ENCODE assay signal across 11 mouse cellular contexts in genomic region chr1:138275859-138276258, GRCm38 (mm10). TPM values are rescaled to one million over a fixed set of nuclear protein-coding genes. Genes with fewer than 3 reads are reported as not detected.
DNase-seq lines count a peak whose midpoint lies in the region; ATAC-seq and TF ChIP-seq lines count a peak whose summit lies in the region.
"Had no signal": no experiment of that assay in that cellular context is flagged by ENCODE, and none has a peak within 500 bp of the region (broad histone marks: within the 10 kb centered on the region; RNA-seq: fewer than 3 reads in every experiment).

No protein-coding gene starts in this region.

- ATAC-seq in heart, postnatal 0 days (ENCODE audit: insufficient read depth, low read depth): no peak
- peak; percentile 45; the same call in 1 of the 2 replicates for ATAC-seq in granulocyte monocyte progenitor cell, adult 5-6 weeks (replicated peaks; ENCODE audit: poor library complexity, severe bottlenecking)
- ATAC-seq in forebrain, embryonic 12.5 days (ENCODE audit: low FRiP score): no peak

- TF ChIP-seq CTCF in heart, postnatal 0 days (IDR thresholded peaks at IDR 0.05; ENCODE audit: low read depth): peak; percentile 24; the same call in 1 of the 2 replicates

- H3K9me3 ChIP-seq in heart, postnatal 0 days (replicated peaks; ENCODE audit: control insufficient read depth, low read length): no peaks in the 10 kb centered on the region
- H3K9me3 ChIP-seq in heart, embryonic 10.5 days: no peaks in the 10 kb centered on the region
- no peaks in the 10 kb centered on the region for H3K9me3 ChIP-seq in forebrain, embryonic 12.5 days
- H3K9me3 ChIP-seq: neural tube, embryonic 13.5 days had no signal

- H3K4me2 ChIP-seq in heart, postnatal 0 days (ENCODE audit: low read depth, low read length): no peak overlapping the region
- no peak overlapping the region for H3K4me2 ChIP-seq in forebrain, embryonic 12.5 days
- H3K4me2 ChIP-seq: neural tube, embryonic 13.5 days had no signal

- no peaks in the 10 kb centered on the region for H3K4me1 ChIP-seq in heart, postnatal 0 days (ENCODE audit: control insufficient read depth, insufficient read depth)
- H3K4me1 ChIP-seq in heart, embryonic 10.5 days: no peaks in the 10 kb centered on the region
- no peaks in the 10 kb centered on the region for H3K4me1 ChIP-seq in forebrain, embryonic 12.5 days
- H3K4me1 ChIP-seq: neural tube, embryonic 13.5 days had no signal

- H3K27ac ChIP-seq in heart, postnatal 0 days (ENCODE audit: low read depth): no peak overlapping the region
- H3K27ac ChIP-seq in heart, embryonic 10.5 days: no peak overlapping the region
- no peak overlapping the region for H3K27ac ChIP-seq in forebrain, embryonic 12.5 days
- H3K27ac ChIP-seq: neural tube, embryonic 13.5 days had no signal

- no peaks in the 10 kb centered on the region for H3K36me3 ChIP-seq in heart, postnatal 0 days (replicated peaks; ENCODE audit: control insufficient read depth, insufficient read depth, low read length)
- no peaks in the 10 kb centered on the region for H3K36me3 ChIP-seq in heart, embryonic 10.5 days
- no peaks in the 10 kb centered on the region for H3K36me3 ChIP-seq in forebrain, embryonic 12.5 days (replicated peaks)
- H3K36me3 ChIP-seq: neural tube, embryonic 13.5 days had no signal

- TF ChIP-seq EP300 in heart, postnatal 0 days (IDR thresholded peaks at IDR 0.05; ENCODE audit: low read depth): no peak

- H3K27me3 ChIP-seq in heart, postnatal 0 days (ENCODE audit: control insufficient read depth, insufficient read depth, low read length): no peaks in the 10 kb centered on the region
- no peaks in the 10 kb centered on the region for H3K27me3 ChIP-seq in heart, embryonic 10.5 days (ENCODE audit: insufficient read depth, poor library complexity, severe bottlenecking)
- no peaks in the 10 kb centered on the region for H3K27me3 ChIP-seq in forebrain, embryonic 12.5 days
- H3K27me3 ChIP-seq: neural tube, embryonic 13.5 days had no signal

- no peak overlapping the region for H3K4me3 ChIP-seq in heart, postnatal 0 days (ENCODE audit: low read depth, low read length)
- no peak overlapping the region for H3K4me3 ChIP-seq in heart, embryonic 10.5 days
- no peak overlapping the region for H3K4me3 ChIP-seq in forebrain, embryonic 12.5 days (replicated peaks)
- H3K4me3 ChIP-seq: neural tube, embryonic 13.5 days had no signal

- DNase-seq in heart, postnatal 0 days (ENCODE audit: low spot score): no peak
- DNase-seq in heart, embryonic 10.5 days (ENCODE audit: low spot score): no peak
- peak; percentile 85 for DNase-seq in CD4-positive, CD25-positive, alpha-beta regulatory T cell, adult 2 months (ENCODE audit: low read depth, low spot score)
- DNase-seq in spleen, adult 12 weeks (ENCODE audit: low spot score): peak; percentile 11
- DNase-seq in layer of hippocampus, adult 18-20 months (ENCODE audit: low spot score in 2 of 2): no peak
- no peak for DNase-seq in cerebellum, postnatal 36 days

- no peak overlapping the region for H3K9ac ChIP-seq in heart, postnatal 0 days (replicated peaks; ENCODE audit: low read depth, low read length)
- H3K9ac ChIP-seq in forebrain, embryonic 12.5 days: no peak overlapping the region
- H3K9ac ChIP-seq: neural tube, embryonic 13.5 days had no signal

- WGBS in heart, postnatal 0 days: 46% methylated on average over 5 of the region's 5 CpGs
- 63% methylated on average over 5 of the region's 5 CpGs for WGBS in heart, embryonic 10.5 days
- 66% methylated on average over 5 of the region's 5 CpGs for WGBS in forebrain, embryonic 12.5 days

RNA-seq across cellular contexts. Expression of gene Atp6v1g3, which starts 2.3 kb away (rescaled TPM):
- not detected in 2 replicates for total RNA-seq in heart, postnatal 0 days (2014; rRNA removed; ENCODE audit: low replicate concordance)
- not detected in 2 replicates for polyA plus RNA-seq in heart, postnatal 0 days (2015; fragmentation: Nextera tagmentation; extraction: Ambion mirVana)
- polyA plus RNA-seq in heart, embryonic 10.5 days (2016; fragmentation: Nextera tagmentation; extraction: Ambion mirVana): not detected in 2 replicates
- not detected in 2 replicates for total RNA-seq in granulocyte monocyte progenitor cell, adult 5-6 weeks (2014; fragmentation: Nextera tagmentation)
- total RNA-seq in granulocyte monocyte progenitor cell, adult 5-6 weeks (2017): not detected in 2 replicates
- not detected for total RNA-seq in layer of hippocampus, adult 18-20 months (2021)
- polyA plus RNA-seq in forebrain, embryonic 12.5 days (2016; fragmentation: Nextera tagmentation; extraction: Ambion mirVana): 0.23 TPM in 1 of 2 replicates, not detected in the other
- total RNA-seq: layer of hippocampus, adult 8-10 months had no signal
- polyA plus RNA-seq: forebrain, embryonic 11.5 days; neural tube, embryonic 13.5 days had no signal

Comparison
In these comparisons a context has a peak if more than half of its experiments do, and no peak if none do; other contexts are left out.
1. DNase-seq: peak in CD4-positive, CD25-positive, alpha-beta regulatory T cell, adult 2 months (single experiment) and spleen, adult 12 weeks (single experiment); none in heart, postnatal 0 days (single experiment), heart, embryonic 10.5 days (single experiment), layer of hippocampus, adult 18-20 months (0 of 2) and cerebellum, postnatal 36 days (0 of 2).